Mouse (Mus musculus) MEL (cell line): ENCODE results near the gene Uba52. TPM values are rescaled to one million over a fixed set of nuclear protein-coding genes. Genes with fewer than 3 reads are reported as not detected.
A peak's percentile ranks its signal among the peaks of the same experiment; 100 is the strongest.

Experiments
- DNase-seq: peaks from one replicate; pipeline ENCODE4 v3.0.0; 2011; ENCODE audit warnings: low read depth, low spot score
- H3K27ac ChIP-seq: 2 replicates; pipeline ENCODE4 v1.5.1; 2012; ENCODE audit warnings: low read depth, mild to moderate bottlenecking, control low read depth, low read length, moderate library complexity; ENCODE audit not compliant: control insufficient read depth
- H3K27me3 ChIP-seq, 2 experiments: fragments of 150-350 bp in 1 of 2; sonication (generic) in 1 of 2; 2 replicates each; pipeline ENCODE4 v1.6.1; 2012; ENCODE audit warnings: low read length in 2 of 2, mild to moderate bottlenecking in 2 of 2, improper control_type of control experiment in 1 of 2, moderate library complexity in 1 of 2; ENCODE audit not compliant: insufficient read depth in 2 of 2, control insufficient read depth in 1 of 2
- H3K36me3 ChIP-seq, 2 experiments: 2 replicates each; pipeline ENCODE4 v1.6.1; 2012 to 2014; ENCODE audit warnings: low read length in 2 of 2, improper control_type of control experiment in 1 of 2, inconsistent platforms in 1 of 2, mild to moderate bottlenecking in 1 of 2; ENCODE audit not compliant: insufficient read depth in 2 of 2, control insufficient read depth in 1 of 2
- H3K4me1 ChIP-seq, 2 experiments: fragments of 150-350 bp in 1 of 2; sonication (generic) in 1 of 2; 2 replicates each; pipeline ENCODE4 v1.6.1; 2012; ENCODE audit warnings: low read length in 2 of 2, improper control_type of control experiment in 1 of 2, mild to moderate bottlenecking in 1 of 2; ENCODE audit not compliant: insufficient read depth in 2 of 2, control insufficient read depth in 1 of 2
- H3K4me3 ChIP-seq, 2 experiments: fragments of 150-350 bp in 1 of 2; sonication (generic) in 1 of 2; 2 replicates each; pipeline ENCODE4 v1.5.1; 2012; ENCODE audit warnings: low read depth in 2 of 2, low read length in 2 of 2, mild to moderate bottlenecking in 2 of 2, moderate library complexity in 2 of 2, control low read depth in 1 of 2, improper control_type of control experiment in 1 of 2; ENCODE audit not compliant: control insufficient read depth in 1 of 2, insufficient read depth in 1 of 2
- H3K79me2 ChIP-seq: 2 replicates; pipeline ENCODE4 v1.6.1; 2012; ENCODE audit warnings: mild to moderate bottlenecking, low read length, moderate library complexity; ENCODE audit not compliant: control insufficient read depth, poor library complexity, insufficient read depth
- H3K9ac ChIP-seq: 2 replicates; pipeline ENCODE4 v1.6.1; 2012; ENCODE audit warnings: low read depth, mild to moderate bottlenecking, control low read depth, low read length, moderate library complexity; ENCODE audit not compliant: control insufficient read depth, poor library complexity, severe bottlenecking
- H3K9me3 ChIP-seq: fragments of 150-350 bp; sonication (generic); replicated peaks from 2 replicates; pipeline ENCODE4 v1.6.1; 2012; ENCODE audit warnings: mild to moderate bottlenecking, low read length, improper control_type of control experiment, moderate library complexity; ENCODE audit not compliant: insufficient read depth
- BHLHE40 ChIP-seq: IDR thresholded peaks from 2 replicates; pipeline ENCODE4 v1.6.1; 2012; ENCODE audit warnings: low read depth, mild to moderate bottlenecking, inconsistent platforms, low read length, improper control_type of control experiment, borderline replicate concordance
- CHD1 ChIP-seq: IDR thresholded peaks from 2 replicates; pipeline ENCODE4 v1.6.1; 2012; ENCODE audit warnings: low read depth, mild to moderate bottlenecking, inconsistent platforms, low read length, improper control_type of control experiment
- CTCF ChIP-seq, 3 experiments: IDR thresholded peaks in 2 of 3; conservative IDR thresholded peaks in 1 of 3; 2 replicates each; pipeline ENCODE4 v1.5.1; 2011 to 2012; ENCODE audit warnings: low read length in 3 of 3, low read depth in 2 of 3, mild to moderate bottlenecking in 2 of 3, improper control_type of control experiment in 1 of 3, inconsistent platforms in 1 of 3, mixed read lengths in 1 of 3, moderate library complexity in 1 of 3; ENCODE audit not compliant: control insufficient read depth in 1 of 3, insufficient read depth in 1 of 3, poor library complexity in 1 of 3, severe bottlenecking in 1 of 3
- ELF1 ChIP-seq: IDR thresholded peaks from 2 replicates; pipeline ENCODE4 v1.6.1; 2014; ENCODE audit warnings: low read depth, mild to moderate bottlenecking, inconsistent platforms, low read length, improper control_type of control experiment, moderate library complexity
- HCFC1 ChIP-seq: IDR thresholded peaks from 2 replicates; pipeline ENCODE4 v1.6.1; 2012; ENCODE audit warnings: low read depth, mild to moderate bottlenecking, inconsistent platforms, low read length, improper control_type of control experiment, moderate library complexity
- KAT2A ChIP-seq: conservative IDR thresholded peaks from 2 replicates; pipeline ENCODE4 v1.6.1; 2012; ENCODE audit warnings: low read depth, low read length, improper control_type of control experiment, inconsistent platforms
- MEF2A ChIP-seq: IDR thresholded peaks from 2 replicates; pipeline ENCODE4 v1.6.1; 2014; ENCODE audit warnings: low read depth, mild to moderate bottlenecking, inconsistent platforms, low read length, improper control_type of control experiment; ENCODE audit not compliant: poor library complexity, insufficient replicate concordance, severe bottlenecking; ENCODE audit errors: extremely low read depth
- MYB ChIP-seq: IDR thresholded peaks from 2 replicates; pipeline ENCODE4 v1.6.1; 2011; ENCODE audit warnings: mild to moderate bottlenecking, low read depth, low read length, improper control_type of control experiment
- POLR2AphosphoS2 ChIP-seq: IDR thresholded peaks from 2 replicates; pipeline ENCODE4 v1.6.1; 2011; ENCODE audit warnings: low read length, improper control_type of control experiment
- RAD21 ChIP-seq: IDR thresholded peaks from 2 replicates; pipeline ENCODE4 v1.6.1; 2011; ENCODE audit warnings: mild to moderate bottlenecking, low read depth, low read length, improper control_type of control experiment
- SIN3A ChIP-seq: IDR thresholded peaks from 2 replicates; pipeline ENCODE4 v1.6.1; 2012; ENCODE audit warnings: low read length, improper control_type of control experiment, inconsistent platforms
- TAL1 ChIP-seq: IDR thresholded peaks from 2 replicates; pipeline ENCODE4 v1.6.1; 2012; ENCODE audit warnings: mild to moderate bottlenecking, inconsistent platforms, low read length, moderate library complexity, mixed read lengths
- TCF12 ChIP-seq: IDR thresholded peaks from 2 replicates; pipeline ENCODE4 v1.6.1; 2014; ENCODE audit warnings: low read depth, mild to moderate bottlenecking, inconsistent platforms, low read length, improper control_type of control experiment, moderate library complexity
- USF2 ChIP-seq, 2 experiments: IDR thresholded peaks; 2 replicates each; pipeline ENCODE4 v1.6.1; 2011 to 2012; ENCODE audit warnings: improper control_type of control experiment in 2 of 2, low read length in 2 of 2, borderline replicate concordance in 1 of 2, inconsistent platforms in 1 of 2, low read depth in 1 of 2, mild to moderate bottlenecking in 1 of 2; ENCODE audit not compliant: insufficient read depth in 1 of 2
- ZMIZ1 ChIP-seq: IDR thresholded peaks from 2 replicates; pipeline ENCODE4 v1.6.1; 2012; ENCODE audit warnings: low read depth, mild to moderate bottlenecking, inconsistent platforms, low read length, improper control_type of control experiment, moderate library complexity
- ZNF384 ChIP-seq: IDR thresholded peaks from 2 replicates; pipeline ENCODE4 v1.6.1; 2012; ENCODE audit warnings: low read depth, mild to moderate bottlenecking, inconsistent platforms, low read length, improper control_type of control experiment
- polyA plus RNA-seq, 2 experiments: library from polyadenylated mRNA; stranded (reverse) in 1 of 2; unstranded in 1 of 2; fragments of >175 nt in 1 of 2; fragments of >200 nt in 1 of 2; gene quantifications; 2 replicates each; pipeline versions ENCODE4 v1.2.1 to v1.2.4; 2012; ENCODE audit warnings: low replicate concordance in 2 of 2, low read depth in 1 of 2; ENCODE audit not compliant: insufficient read length in 2 of 2, insufficient read depth in 1 of 2, missing spikeins in 1 of 2
- total RNA-seq: library from RNA; depleted of rRNA; stranded (reverse); fragments of 300-350 nt; gene quantifications from 2 replicates; pipeline ENCODE4 v1.2.3, GENCODE M21; 2012

Gene Uba52
- total and polyA plus RNA-seq, 3 experiments, result 2,814 to 3,633 TPM; not detected in 1

GRCm38 (mm10) chr8:70551558-70552161 lies 41.1 kb upstream of the Uba52 start:
- no peak for DNase-seq
- Histone ChIP-seq H3K27ac (no peak overlapping the region), H3K9me3 (no peaks in the 10 kb centered on the region), H3K9ac (no peak overlapping the region), H3K4me3 (no peak overlapping the region), H3K4me1 (peaks cover 0 to 4% of the 10 kb centered on the region in 2 experiments; a peak in 1 of 4 replicates), H3K79me2 (peaks cover 36% of the 10 kb centered on the region), H3K36me3 (no peaks in the 10 kb centered on the region), H3K27me3 (no peaks in the 10 kb centered on the region)
- no peak for TF ChIP-seq SIN3A
- no peak for TF ChIP-seq TAL1
- no peak for TF ChIP-seq USF2 (IDR thresholded peaks at IDR 0.05; ENCODE audit: borderline replicate concordance in 1 of 2, insufficient read depth in 1 of 2, low read depth in 1 of 2, low read length in 2 of 2)
- no peak for TF ChIP-seq POLR2AphosphoS2
- TF ChIP-seq KAT2A, result no peak
- no peak for TF ChIP-seq ELF1
- no peak for TF ChIP-seq TCF12
- TF ChIP-seq ZNF384, result no peak
- TF ChIP-seq CTCF (IDR thresholded peaks at IDR 0.05 in 2 of 3, conservative IDR thresholded peaks at IDR 0.05 in 1 of 3; ENCODE audit: control insufficient read depth in 1 of 3, insufficient read depth in 1 of 3, low read depth in 2 of 3, low read length in 3 of 3, poor library complexity in 1 of 3, severe bottlenecking in 1 of 3), result no peak
- TF ChIP-seq CHD1, result no peak

- Histone ChIP-seq H3K79me2 (peaks cover 48% of the 10 kb centered on the region), H3K4me1 (peaks cover 0 to 4% of the 10 kb centered on the region in 2 experiments; a peak in 1 of 4 replicates), H3K27me3 (no peaks in the 10 kb centered on the region), H3K9me3 (no peaks in the 10 kb centered on the region), H3K4me3 (no peak overlapping the region), H3K9ac (no peak overlapping the region), H3K36me3 (no peaks in the 10 kb centered on the region; a peak in 1 of 4 replicates), H3K27ac (no peak overlapping the region)
- TF ChIP-seq MEF2A (no peak), RAD21 (no peak), ZMIZ1 (no peak), BHLHE40 (no peak), USF2 (IDR thresholded peaks at IDR 0.05; ENCODE audit: borderline replicate concordance in 1 of 2, insufficient read depth in 1 of 2, low read depth in 1 of 2, low read length in 2 of 2) (no peak), MYB (no peak), HCFC1 (no peak), CTCF (IDR thresholded peaks at IDR 0.05 in 2 of 3, conservative IDR thresholded peaks at IDR 0.05 in 1 of 3; ENCODE audit: control insufficient read depth in 1 of 3, insufficient read depth in 1 of 3, low read depth in 2 of 3, low read length in 3 of 3, poor library complexity in 1 of 3, severe bottlenecking in 1 of 3) (peak in 2 of 3 experiments; percentile 24 to 44; a peak in 5 of 6 replicates), ZNF384 (peak; percentile 61)
- no peak for DNase-seq
Measured at GRCm38 (mm10) chr8:70549412-70550184, 39.0 kb upstream of the Uba52 start.
